Mouse (Mus musculus) midbrain, embryonic 16.5 days (tissue): ENCODE measurements around the gene Sap30bp. TPM values are rescaled to one million over a fixed set of nuclear protein-coding genes. Genes with fewer than 3 reads are reported as not detected.

Source experiments
- ATAC-seq: fragments of 200-750 bp; cut with Nextera tagmentation; 2 replicates; pipeline ENCODE4 v1.8.0; 2017; ENCODE audit warnings: moderate TSS enrichment
- H3K27ac ChIP-seq: fragments of 300-500 bp; sonication (generic); 2 replicates; pipeline ENCODE4 v1.5.1; 2014; ENCODE audit warnings: mild to moderate bottlenecking, low read length, mixed read lengths
- H3K27me3 ChIP-seq: fragments of 300-500 bp; sonication (generic); 2 replicates; pipeline ENCODE4 v1.6.1; 2014; ENCODE audit warnings: low read depth, low read length, mixed read lengths; ENCODE audit not compliant: control insufficient read depth, insufficient read depth
- H3K36me3 ChIP-seq: fragments of 300-500 bp; sonication (generic); 2 replicates; pipeline ENCODE4 v1.6.1; 2014; ENCODE audit warnings: mild to moderate bottlenecking, low read length, moderate library complexity, mixed read lengths; ENCODE audit not compliant: control insufficient read depth, insufficient read depth
- H3K4me1 ChIP-seq: fragments of 300-500 bp; sonication (generic); 2 replicates; pipeline ENCODE4 v1.6.1; 2014; ENCODE audit warnings: mild to moderate bottlenecking, low read length, mixed read lengths; ENCODE audit not compliant: control insufficient read depth, insufficient read depth
- H3K4me2 ChIP-seq: fragments of 300-500 bp; sonication (generic); 2 replicates; pipeline ENCODE4 v1.6.1; 2014; ENCODE audit warnings: mild to moderate bottlenecking, low read length, mixed read lengths
- H3K4me3 ChIP-seq: fragments of 300-500 bp; sonication (generic); 2 replicates; pipeline ENCODE4 v1.5.1; 2014; ENCODE audit warnings: low read depth, mild to moderate bottlenecking, low read length, moderate library complexity, mixed read lengths
- H3K9ac ChIP-seq: fragments of 300-500 bp; sonication (generic); 2 replicates; pipeline ENCODE4 v1.6.1; 2014; ENCODE audit warnings: low read depth, low read length, mixed read lengths
- H3K9me3 ChIP-seq: fragments of 300-500 bp; sonication (generic); replicated peaks from 2 replicates; pipeline ENCODE4 v1.6.1; 2014; ENCODE audit warnings: mild to moderate bottlenecking, low read length, mixed read lengths; ENCODE audit not compliant: control insufficient read depth, poor library complexity, severe bottlenecking
- WGBS: fragments of 180-500 bp; shearing (Covaris S2); extraction: QIAGEN DNeasy Blood & Tissue Kit; methylation state at CpG from one replicate; pipeline ENCODE4 v1.1.7; 2014; 5-methylcytosine and 5-hydroxymethylcytosine counted together
- polyA plus RNA-seq: library from polyadenylated mRNA; unstranded; fragments of >200 nt; fragmentation: Nextera tagmentation; extraction: Ambion mirVana; gene quantifications from 2 replicates; pipeline ENCODE4 v1.2.1, GENCODE M21; 2015

The Sap30bp gene
- polyA plus RNA-seq, 1 experiment from 2014 or later: 49.0 TPM

DNA sequence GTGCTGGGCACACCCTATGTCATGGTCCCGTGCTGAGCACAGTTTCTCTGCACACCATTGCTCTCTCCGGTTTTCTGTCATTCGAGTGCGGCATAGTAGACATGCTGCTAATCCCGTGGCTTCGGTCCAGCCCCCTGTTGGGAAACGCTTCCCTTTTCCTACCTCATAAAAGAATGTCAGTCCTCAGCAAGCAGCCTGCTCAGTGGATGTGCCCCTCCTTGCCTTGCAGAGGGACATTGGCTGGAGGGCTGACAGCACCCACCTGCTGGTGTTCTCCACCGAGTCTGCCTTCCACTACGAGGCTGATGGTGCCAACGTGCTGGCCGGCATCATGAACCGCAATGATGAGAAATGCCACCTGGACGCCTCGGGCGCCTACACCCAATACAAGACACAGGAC is 49.4 kb downstream of the Sap30bp start:
- no peak for ATAC-seq
- Histone ChIP-seq H3K9ac (no peak overlapping the region), H3K36me3 (no peaks in the 10 kb centered on the region), H3K4me1 (no peaks in the 10 kb centered on the region), H3K27me3 (no peaks in the 10 kb centered on the region; the same call in 1 of the 2 replicates), H3K9me3 (no peaks in the 10 kb centered on the region; the same call in 1 of the 2 replicates), H3K4me2 (no peak overlapping the region), H3K27ac (no peak overlapping the region), H3K4me3 (no peak overlapping the region)
- WGBS: 90% methylated on average over 15 of the region's 15 CpGs

DNA sequence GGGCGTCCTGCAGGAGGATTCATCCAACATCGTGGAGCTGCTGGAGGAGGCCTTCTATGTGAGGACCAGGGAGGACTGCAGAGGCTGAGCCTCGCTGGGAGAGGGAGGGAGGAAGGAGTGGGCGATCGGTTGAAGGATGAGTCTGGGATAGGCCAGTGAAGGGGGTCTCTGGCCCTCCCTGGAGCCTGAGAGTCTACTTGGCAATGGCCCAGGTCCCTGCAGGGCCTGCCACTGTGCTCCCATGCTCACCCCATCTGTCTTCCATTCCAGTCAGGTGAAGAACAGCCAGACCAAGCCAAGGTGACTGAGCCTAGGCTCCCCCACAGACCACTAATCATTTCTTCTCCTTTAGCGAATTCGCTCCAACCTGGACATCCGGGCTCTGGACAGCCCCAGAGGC is 50.2 kb downstream of the Sap30bp start:
- no peak overlapping the region for H3K9ac ChIP-seq
- H3K4me2 ChIP-seq: no peak overlapping the region
- H3K27ac ChIP-seq: no peak overlapping the region
- no peak for ATAC-seq
- 82% methylated on average over 8 of the region's 8 CpGs for WGBS
- no peaks in the 10 kb centered on the region; the same call in 1 of the 2 replicates for H3K9me3 ChIP-seq
- no peaks in the 10 kb centered on the region for H3K27me3 ChIP-seq
- H3K4me3 ChIP-seq: no peak overlapping the region
- no peaks in the 10 kb centered on the region for H3K36me3 ChIP-seq
- no peaks in the 10 kb centered on the region for H3K4me1 ChIP-seq

DNA sequence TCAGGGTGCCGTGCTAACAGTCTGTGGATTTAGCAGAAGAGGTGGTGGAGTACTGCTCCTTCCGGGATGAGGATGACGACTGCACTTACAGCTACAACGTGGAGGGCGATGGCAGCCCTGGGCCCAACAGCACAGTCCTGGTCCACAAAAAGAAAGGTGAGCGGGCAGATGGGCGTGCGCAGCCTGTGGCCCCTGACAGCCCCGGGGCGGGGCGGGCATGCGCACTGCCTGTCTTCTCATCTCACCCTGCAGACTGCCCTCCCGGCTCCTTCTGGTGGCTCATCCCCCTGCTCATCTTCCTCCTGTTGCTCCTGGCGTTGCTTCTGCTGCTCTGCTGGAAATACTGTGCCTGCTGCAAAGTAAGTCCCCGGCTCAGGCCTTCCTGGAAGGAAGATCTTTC is 56.6 kb downstream of the Sap30bp start:
- whole genome bisulfite sequencing: 28% methylated on average over 15 of the region's 15 CpGs
- Histone ChIP-seq H3K4me2 (no peak overlapping the region), H3K4me3 (no peak overlapping the region), H3K36me3 (no peaks in the 10 kb centered on the region), H3K27ac (no peak overlapping the region), H3K9me3 (no peaks in the 10 kb centered on the region), H3K4me1 (no peaks in the 10 kb centered on the region), H3K27me3 (no peaks in the 10 kb centered on the region), H3K9ac (peak overlapping the region; percentile 34; the same call in 1 of the 2 replicates)
- ATAC-seq: no peak

DNA sequence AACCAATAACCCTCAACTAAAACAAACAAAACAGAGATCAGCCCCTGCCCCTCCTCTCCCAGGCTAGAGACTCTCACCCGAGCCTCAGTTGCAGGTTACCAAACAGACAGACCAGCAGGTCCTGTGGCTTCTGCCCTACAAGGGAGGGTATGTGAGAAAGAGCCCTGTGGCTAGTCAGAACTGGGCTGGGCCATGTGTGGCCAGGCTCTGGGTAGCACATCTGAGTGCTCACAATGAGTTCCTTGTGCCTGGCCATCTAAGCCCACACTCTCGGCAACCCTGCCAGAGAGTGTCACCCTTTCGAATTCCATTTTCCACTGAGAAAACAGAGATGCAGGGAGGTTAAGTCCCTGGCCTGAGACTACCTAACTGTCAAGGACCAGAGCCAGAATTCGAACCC is 59.0 kb downstream of the Sap30bp start:
- H3K36me3 ChIP-seq: no peaks in the 10 kb centered on the region
- H3K27ac ChIP-seq: no peak overlapping the region
- no peaks in the 10 kb centered on the region for H3K9me3 ChIP-seq
- H3K4me2 ChIP-seq: no peak overlapping the region
- ATAC-seq: no peak
- no peak overlapping the region for H3K4me3 ChIP-seq
- no peaks in the 10 kb centered on the region for H3K4me1 ChIP-seq
- no peaks in the 10 kb centered on the region for H3K27me3 ChIP-seq
- 63% methylated on average over 4 of the region's 4 CpGs for WGBS
- no peak overlapping the region for H3K9ac ChIP-seq

DNA sequence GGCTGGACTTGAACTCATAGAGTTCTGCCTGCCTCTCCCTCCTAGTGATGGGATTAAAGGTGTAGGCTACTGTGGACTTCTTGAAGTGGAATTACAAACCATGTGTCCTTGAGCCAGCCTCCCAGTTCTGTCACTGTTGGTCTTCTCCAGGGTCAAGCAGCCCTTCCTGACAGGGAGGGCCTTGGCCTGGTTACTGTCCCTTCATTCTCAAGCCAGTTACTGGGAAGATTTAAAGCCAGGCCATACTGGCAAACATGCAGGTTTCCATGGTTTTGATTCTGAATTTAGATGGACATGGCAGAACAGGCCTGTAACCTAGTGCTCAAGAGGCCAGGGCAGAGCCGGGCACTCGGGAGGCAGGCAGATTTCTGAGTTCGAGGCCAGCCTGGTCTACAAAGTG is 62.2 kb downstream of the Sap30bp start:
- Histone ChIP-seq H3K9me3 (no peaks in the 10 kb centered on the region), H3K36me3 (no peaks in the 10 kb centered on the region), H3K4me3 (no peak overlapping the region), H3K4me2 (no peak overlapping the region), H3K27me3 (no peaks in the 10 kb centered on the region), H3K27ac (no peak overlapping the region), H3K4me1 (no peaks in the 10 kb centered on the region), H3K9ac (no peak overlapping the region)
- 89% methylated on average over 3 of the region's 3 CpGs for WGBS
- no peak for ATAC-seq

DNA sequence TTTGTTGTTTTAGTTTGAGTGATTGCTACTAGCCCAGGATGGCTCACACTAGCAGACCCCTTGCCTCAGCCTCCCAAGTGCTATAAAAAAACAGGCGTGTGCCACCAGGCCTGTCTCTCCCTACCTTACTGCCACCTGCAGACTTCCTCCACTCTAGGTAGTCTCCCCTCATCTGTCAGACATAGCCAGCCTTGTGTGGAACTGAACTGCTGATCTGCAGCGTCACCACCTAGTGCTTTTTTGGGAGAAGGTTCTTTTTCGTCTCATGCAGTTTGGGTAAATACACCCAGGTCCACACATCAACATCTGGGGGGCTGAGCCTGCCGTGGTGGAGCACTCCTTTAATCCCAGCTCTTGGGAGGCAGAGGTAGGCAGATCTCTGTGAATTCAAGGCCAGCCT is 64.0 kb downstream of the Sap30bp start:
- 79% methylated on average over 4 of the region's 4 CpGs for WGBS
- Histone ChIP-seq H3K27ac (no peak overlapping the region), H3K9me3 (no peaks in the 10 kb centered on the region), H3K4me2 (no peak overlapping the region), H3K27me3 (no peaks in the 10 kb centered on the region), H3K4me1 (no peaks in the 10 kb centered on the region), H3K36me3 (no peaks in the 10 kb centered on the region), H3K4me3 (no peak overlapping the region), H3K9ac (no peak overlapping the region)
- no peak for ATAC-seq

DNA sequence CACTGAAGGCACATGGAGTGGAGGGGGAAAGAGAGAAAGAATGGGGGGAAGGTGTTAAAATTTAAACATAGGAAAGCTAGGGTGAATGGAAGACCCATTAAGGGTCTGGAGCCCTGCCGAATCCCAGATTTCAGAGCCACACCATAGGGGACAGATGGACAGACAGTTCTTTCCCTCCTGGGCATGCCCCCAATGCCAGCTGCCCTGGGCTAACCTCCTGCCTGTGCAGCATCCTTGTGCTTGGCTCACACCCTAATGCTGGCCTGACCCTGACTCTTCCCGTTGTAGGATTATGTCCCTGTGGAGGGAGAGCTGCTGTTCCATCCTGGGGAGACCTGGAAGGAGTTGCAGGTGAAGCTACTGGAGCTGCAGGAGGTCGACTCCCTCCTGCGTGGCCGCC is 64.6 kb downstream of the Sap30bp start:
- no peaks in the 10 kb centered on the region for H3K4me1 ChIP-seq
- 62% methylated on average over 5 of the region's 5 CpGs for WGBS
- H3K36me3 ChIP-seq: no peaks in the 10 kb centered on the region
- no peaks in the 10 kb centered on the region for H3K27me3 ChIP-seq
- no peaks in the 10 kb centered on the region for H3K9me3 ChIP-seq
- H3K9ac ChIP-seq: peak overlapping the region; percentile 6; the same call in 1 of the 2 replicates
- no peak overlapping the region for H3K27ac ChIP-seq
- no peak overlapping the region for H3K4me2 ChIP-seq
- ATAC-seq: no peak
- H3K4me3 ChIP-seq: no peak overlapping the region

DNA sequence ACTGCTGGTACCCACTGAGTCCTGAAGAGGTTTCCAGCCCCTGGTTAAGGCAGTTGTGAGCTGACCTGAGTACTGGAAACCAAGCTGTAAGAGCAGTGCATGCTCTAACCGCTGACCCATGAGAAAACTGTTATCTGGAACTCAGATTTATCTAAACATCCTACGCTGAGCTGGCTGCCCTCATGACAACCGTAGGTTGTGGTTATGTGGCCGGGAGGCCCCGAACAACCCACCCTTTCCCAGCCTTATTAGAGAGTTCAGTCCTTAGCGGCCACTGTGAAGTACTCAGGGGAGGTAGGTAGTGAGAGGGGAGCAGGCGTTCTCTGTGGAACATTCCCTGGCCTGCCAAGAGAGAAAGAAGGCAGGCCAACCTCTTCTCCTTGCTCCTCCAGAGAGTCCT is 65.9 kb downstream of the Sap30bp start:
- Histone ChIP-seq H3K27ac (no peak overlapping the region), H3K9ac (no peak overlapping the region), H3K9me3 (no peaks in the 10 kb centered on the region), H3K27me3 (no peaks in the 10 kb centered on the region), H3K36me3 (no peaks in the 10 kb centered on the region), H3K4me2 (no peak overlapping the region), H3K4me1 (peaks cover under 1% of the 10 kb centered on the region; the same call in 1 of the 2 replicates), H3K4me3 (no peak overlapping the region)
- no peak for ATAC-seq
- 83% methylated on average over 7 of the region's 7 CpGs for whole genome bisulfite sequencing

DNA sequence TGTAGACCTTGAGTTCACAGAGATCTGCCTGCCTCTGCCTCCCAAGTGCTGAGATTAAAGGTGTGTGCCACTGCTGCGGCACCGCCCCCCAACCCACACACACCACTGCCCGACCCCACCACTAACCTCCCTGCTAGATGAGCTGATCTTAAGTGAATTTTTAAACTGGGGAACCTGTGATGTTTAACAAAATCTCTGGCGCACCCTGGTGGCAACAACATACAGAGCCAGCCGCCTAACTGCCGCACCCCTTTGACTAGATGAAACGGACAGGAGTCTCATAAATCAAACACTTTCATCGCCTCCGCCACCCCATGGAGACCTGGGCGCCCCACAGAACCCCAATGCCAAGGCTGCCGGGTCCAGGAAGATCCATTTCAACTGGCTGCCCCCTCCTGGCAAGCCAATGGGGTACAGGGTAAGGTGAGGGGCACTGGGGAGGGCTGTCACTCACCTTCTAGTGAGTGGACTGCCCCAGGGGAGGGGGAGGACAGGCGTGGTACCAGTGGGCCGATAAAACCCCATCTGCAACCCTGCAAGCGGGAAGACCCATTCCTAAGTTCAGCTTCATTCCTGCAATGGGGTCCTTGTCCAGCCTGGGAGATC is 66.6 kb downstream of the Sap30bp start:
- WGBS: 22% methylated on average over 14 of the region's 14 CpGs
- Histone ChIP-seq H3K36me3 (no peaks in the 10 kb centered on the region), H3K4me2 (no peak overlapping the region), H3K9me3 (no peaks in the 10 kb centered on the region), H3K4me1 (peaks cover 6% of the 10 kb centered on the region), H3K4me3 (no peak overlapping the region), H3K9ac (no peak overlapping the region), H3K27ac (no peak overlapping the region), H3K27me3 (no peaks in the 10 kb centered on the region)
- ATAC-seq: peak; percentile 49; the same call in 1 of the 2 replicates
